Mouse (Mus musculus) gastrocnemius, adult 8-10 months (tissue): ENCODE results near the gene C730034F03Rik. TPM values are rescaled to one million over a fixed set of nuclear protein-coding genes. Genes with fewer than 3 reads are reported as not detected.

Experiments
- DNase-seq, 2 experiments: peaks; one replicate each; pipeline ENCODE4 v3.0.0; 2022; ENCODE audit warnings: low spot score in 2 of 2
- total RNA-seq, 4 experiments: library from RNA; stranded (reverse); gene quantifications; 2 replicates each; pipeline ENCODE4 v1.2.4; 2022

The C730034F03Rik gene
- total RNA-seq, 4 experiments from 2014 or later, result 0.27 to 0.61 (median 0.31) TPM; not detected in 1

GRCm38 (mm10) chr15:89431806-89432205 is 2.4 kb downstream of the C730034F03Rik start:
- no peak for DNase-seq

- DNase-seq, result no peak
These were observed 3.6 kb downstream of the C730034F03Rik start for GRCm38 (mm10) chr15:89432946-89433345.

GRCm38 (mm10) chr15:89434136-89434535 is 4.7 kb downstream of the C730034F03Rik start:
- DNase-seq, result no peak

GRCm38 (mm10) chr15:89435878-89436277 is 6.5 kb downstream of the C730034F03Rik start:
- no peak for DNase-seq

- no peak for DNase-seq
These were observed 13.2 kb downstream of the C730034F03Rik start for GRCm38 (mm10) chr15:89442486-89443070.

GRCm38 (mm10) chr15:89452906-89453864 is 23.8 kb downstream of the C730034F03Rik start:
- no peak for DNase-seq

- DNase-seq, result no peak
These were observed 24.6 kb downstream of the C730034F03Rik start, which contains the start of gene Mapk8ip2 for GRCm38 (mm10) chr15:89453865-89454478. Gene Mapk8ip2 (plus strand): TSS chr15:89453913.

GRCm38 (mm10) chr15:89454857-89455256 is 25.5 kb downstream of the C730034F03Rik start:
- DNase-seq, result no peak

GRCm38 (mm10) chr15:89455642-89456041 is 26.3 kb downstream of the C730034F03Rik start:
- no peak for DNase-seq

GRCm38 (mm10) chr15:89458942-89459341 is 29.6 kb downstream of the C730034F03Rik start:
- no peak for DNase-seq

GRCm38 (mm10) chr15:89459821-89460220 is 30.4 kb downstream of the C730034F03Rik start:
- no peak for DNase-seq

GRCm38 (mm10) chr15:89460298-89460697 is 30.9 kb downstream of the C730034F03Rik start:
- no peak for DNase-seq

- DNase-seq, result no peak
These were observed 31.9 kb downstream of the C730034F03Rik start for GRCm38 (mm10) chr15:89461321-89461720.

GRCm38 (mm10) chr15:89462176-89462575 is 32.8 kb downstream of the C730034F03Rik start:
- no peak for DNase-seq

- DNase-seq, result no peak
These were observed 34.2 kb downstream of the C730034F03Rik start for GRCm38 (mm10) chr15:89463334-89464235.

- no peak for DNase-seq
These were observed 35.7 kb downstream of the C730034F03Rik start for GRCm38 (mm10) chr15:89465052-89465451.

GRCm38 (mm10) chr15:89468577-89468976 is 39.2 kb downstream of the C730034F03Rik start:
- no peak for DNase-seq

GRCm38 (mm10) chr15:89471476-89471875 is 42.1 kb downstream of the C730034F03Rik start:
- DNase-seq, result no peak

GRCm38 (mm10) chr15:89473370-89473769 is 44.0 kb downstream of the C730034F03Rik start:
- no peak for DNase-seq

- DNase-seq, result no peak
These were observed 44.5 kb downstream of the C730034F03Rik start for GRCm38 (mm10) chr15:89473921-89474320.
